Mouse (Mus musculus) MEL (cell line): ENCODE measurements at regions not wholly inside any gene's neighbourhood (a gene's known extent, or its start where the extent isn't known, plus 50 kb on each side); places are given as distances from the start of the nearest gene placed in this dataset.

Experiments
- CTCF ChIP-seq, 3 experiments: IDR thresholded peaks in 2 of 3; conservative IDR thresholded peaks in 1 of 3; 2 replicates each; pipeline ENCODE4 v1.5.1; 2011 to 2012; ENCODE audit warnings: low read length in 3 of 3, low read depth in 2 of 3, mild to moderate bottlenecking in 2 of 3, improper control_type of control experiment in 1 of 3, inconsistent platforms in 1 of 3, mixed read lengths in 1 of 3, moderate library complexity in 1 of 3; ENCODE audit not compliant: control insufficient read depth in 1 of 3, insufficient read depth in 1 of 3, poor library complexity in 1 of 3, severe bottlenecking in 1 of 3
- MAFK ChIP-seq: IDR thresholded peaks from 2 replicates; pipeline ENCODE4 v1.6.1; 2011; ENCODE audit warnings: low read depth, mild to moderate bottlenecking, low read length, improper control_type of control experiment, borderline replicate concordance
- MEF2A ChIP-seq: IDR thresholded peaks from 2 replicates; pipeline ENCODE4 v1.6.1; 2014; ENCODE audit warnings: low read depth, mild to moderate bottlenecking, inconsistent platforms, low read length, improper control_type of control experiment; ENCODE audit not compliant: poor library complexity, insufficient replicate concordance, severe bottlenecking; ENCODE audit errors: extremely low read depth
- NELFE ChIP-seq: IDR thresholded peaks from 2 replicates; pipeline ENCODE4 v1.6.1; 2011; ENCODE audit warnings: low read depth, low read length, improper control_type of control experiment
- POLR2A ChIP-seq, 2 experiments: IDR thresholded peaks; 2 replicates each; pipeline ENCODE4 v1.6.1; 2011 to 2012; ENCODE audit warnings: low read length in 2 of 2, mild to moderate bottlenecking in 2 of 2, control low read depth in 1 of 2, improper control_type of control experiment in 1 of 2, low read depth in 1 of 2, moderate library complexity in 1 of 2; ENCODE audit not compliant: control insufficient read depth in 1 of 2, insufficient read depth in 1 of 2, poor library complexity in 1 of 2
- POLR2AphosphoS2 ChIP-seq: IDR thresholded peaks from 2 replicates; pipeline ENCODE4 v1.6.1; 2011; ENCODE audit warnings: low read length, improper control_type of control experiment
- RCOR1 ChIP-seq: IDR thresholded peaks from 2 replicates; pipeline ENCODE4 v1.6.1; 2012; ENCODE audit warnings: low read depth, mild to moderate bottlenecking, inconsistent platforms, low read length, improper control_type of control experiment
- SIN3A ChIP-seq: IDR thresholded peaks from 2 replicates; pipeline ENCODE4 v1.6.1; 2012; ENCODE audit warnings: low read length, improper control_type of control experiment, inconsistent platforms
- SMC3 ChIP-seq: IDR thresholded peaks from 2 replicates; pipeline ENCODE4 v1.6.1; 2011; ENCODE audit warnings: low read depth, low read length, improper control_type of control experiment
- USF1 ChIP-seq: IDR thresholded peaks from 2 replicates; pipeline ENCODE4 v1.6.1; 2014; ENCODE audit warnings: low read depth, mild to moderate bottlenecking, inconsistent platforms, low read length, improper control_type of control experiment, moderate library complexity
- ZKSCAN1 ChIP-seq: IDR thresholded peaks from 2 replicates; pipeline ENCODE4 v1.6.1; 2012; ENCODE audit warnings: low read depth, mild to moderate bottlenecking, inconsistent platforms, low read length, improper control_type of control experiment, moderate library complexity

GRCm38 (mm10) chr15:87391395-87391794 is 152.7 kb upstream of the Fam19a5 start:
- TF ChIP-seq MEF2A, result no peak
- no peak for TF ChIP-seq POLR2AphosphoS2
- TF ChIP-seq ZKSCAN1, result no peak
- no peak for TF ChIP-seq RCOR1
- no peak for TF ChIP-seq USF1
- TF ChIP-seq MAFK, result no peak
- TF ChIP-seq CTCF (IDR thresholded peaks at IDR 0.05 in 2 of 3, conservative IDR thresholded peaks at IDR 0.05 in 1 of 3; ENCODE audit: control insufficient read depth in 1 of 3, insufficient read depth in 1 of 3, low read depth in 2 of 3, low read length in 3 of 3, poor library complexity in 1 of 3, severe bottlenecking in 1 of 3), result no peak
- no peak for TF ChIP-seq SIN3A
- TF ChIP-seq SMC3, result no peak
- no peak for TF ChIP-seq POLR2A (IDR thresholded peaks at IDR 0.05; ENCODE audit: control insufficient read depth in 1 of 2, insufficient read depth in 1 of 2, low read depth in 1 of 2, low read length in 2 of 2, poor library complexity in 1 of 2)
- no peak for TF ChIP-seq NELFE
